Mouse (Mus musculus) common myeloid progenitor, adult 5-6 weeks (primary cell): ENCODE measurements at regions not wholly inside any gene's neighbourhood (a gene's known extent, or its start where the extent isn't known, plus 50 kb on each side); places are given as distances from the start of the nearest gene placed in this dataset.

Source experiments
- ATAC-seq: replicated peaks from 2 replicates; pipeline ENCODE4 v1.8.0; 2016; ENCODE audit warnings: low read depth, mild to moderate bottlenecking, moderate TSS enrichment, inconsistent platforms; ENCODE audit not compliant: poor library complexity, severe bottlenecking

DNA sequence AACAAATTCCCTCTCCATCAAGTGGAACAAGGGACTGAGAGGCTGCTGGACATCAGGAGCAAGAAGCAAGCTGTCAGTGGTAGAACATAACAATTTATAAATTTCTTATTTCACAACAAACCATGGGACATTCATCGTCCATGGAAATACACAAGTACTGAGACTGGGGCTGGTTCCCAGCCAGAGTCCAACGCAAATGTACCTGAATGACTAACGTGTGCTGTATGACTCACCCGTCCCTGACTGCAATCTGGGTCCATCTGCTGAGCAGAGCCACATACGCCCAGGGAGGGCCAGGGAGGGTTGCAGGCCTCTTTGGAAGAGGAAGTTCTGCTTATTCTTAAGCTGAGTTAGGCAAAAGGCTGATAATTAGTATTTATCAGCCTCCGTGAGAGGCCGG, 320.1 kb upstream of the Pappa start:
- ATAC-seq: no peak

DNA sequence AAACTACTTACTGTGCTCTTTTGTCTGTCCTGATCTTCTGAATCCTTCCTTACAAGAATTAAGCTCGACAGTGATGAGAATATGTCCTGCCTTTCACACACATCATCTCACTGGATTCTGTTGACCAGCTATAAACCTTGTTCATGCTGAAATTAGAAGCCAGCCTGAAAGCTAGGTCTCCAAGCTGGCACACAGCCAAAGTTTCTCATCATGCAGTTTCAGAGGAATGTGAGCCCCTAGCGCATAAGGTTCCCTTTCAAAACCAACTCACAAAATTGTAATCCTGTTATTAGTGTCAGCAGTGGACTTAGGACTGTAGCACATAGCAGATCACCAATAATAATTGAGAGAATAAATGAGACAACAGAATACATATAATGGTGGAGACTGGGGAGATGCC, 319.0 kb upstream of the Pappa start:
- ATAC-seq: no peak

GRCm38 (mm10) chr4:64807148-64807547, 316.8 kb upstream of the Pappa start:
- no peak for ATAC-seq

- no peak for ATAC-seq
Observed at GRCm38 (mm10) chr4:64811974-64812373, 312.0 kb upstream of the Pappa start.

GRCm38 (mm10) chr4:64812812-64813211, 311.2 kb upstream of the Pappa start:
- no peak for ATAC-seq

DNA sequence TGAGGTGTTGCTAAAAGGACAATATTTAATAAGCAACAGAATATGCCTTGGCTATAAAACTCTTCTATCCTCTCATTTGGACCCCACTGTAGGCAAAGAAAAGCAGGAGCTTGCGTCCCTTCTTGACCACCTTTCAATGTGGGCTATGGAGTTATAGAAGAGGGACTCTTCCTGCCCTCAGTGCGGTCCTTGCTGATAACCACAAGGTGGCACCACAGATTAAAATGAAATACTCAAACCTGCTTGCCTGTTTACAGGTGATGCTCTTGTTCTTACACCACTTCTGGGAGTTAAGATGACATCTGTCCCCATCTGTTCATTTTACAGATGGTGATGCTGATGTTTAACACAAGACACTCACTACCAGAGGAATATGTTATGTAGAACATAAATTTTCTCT, 291.1 kb upstream of the Pappa start:
- ATAC-seq: no peak

DNA sequence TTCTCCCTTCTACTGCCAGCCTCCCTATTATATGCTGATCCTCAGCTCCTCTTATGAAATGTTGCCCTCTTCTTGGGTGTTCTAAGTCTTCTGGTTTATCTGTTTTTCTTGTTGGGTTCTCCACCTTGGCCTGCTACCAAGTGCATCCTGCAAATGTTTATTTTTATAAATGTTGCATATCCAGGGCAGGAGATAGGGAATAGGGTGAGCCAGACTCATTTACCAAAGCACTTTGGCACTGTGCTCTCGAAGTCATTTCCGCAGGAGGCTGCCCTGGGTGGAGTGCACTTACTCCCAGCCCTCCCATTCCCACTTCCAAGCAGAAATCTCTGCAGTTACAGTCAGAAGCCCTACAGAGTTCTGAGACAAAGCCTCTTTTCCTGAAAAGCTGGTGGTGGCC, 249.5 kb upstream of the Pappa start:
- ATAC-seq: no peak

- ATAC-seq: no peak
Observed at GRCm38 (mm10) chr4:64876924-64877323, 247.1 kb upstream of the Pappa start.

- ATAC-seq: no peak
Observed at GRCm38 (mm10) chr4:64897935-64898334, 226.0 kb upstream of the Pappa start.

DNA sequence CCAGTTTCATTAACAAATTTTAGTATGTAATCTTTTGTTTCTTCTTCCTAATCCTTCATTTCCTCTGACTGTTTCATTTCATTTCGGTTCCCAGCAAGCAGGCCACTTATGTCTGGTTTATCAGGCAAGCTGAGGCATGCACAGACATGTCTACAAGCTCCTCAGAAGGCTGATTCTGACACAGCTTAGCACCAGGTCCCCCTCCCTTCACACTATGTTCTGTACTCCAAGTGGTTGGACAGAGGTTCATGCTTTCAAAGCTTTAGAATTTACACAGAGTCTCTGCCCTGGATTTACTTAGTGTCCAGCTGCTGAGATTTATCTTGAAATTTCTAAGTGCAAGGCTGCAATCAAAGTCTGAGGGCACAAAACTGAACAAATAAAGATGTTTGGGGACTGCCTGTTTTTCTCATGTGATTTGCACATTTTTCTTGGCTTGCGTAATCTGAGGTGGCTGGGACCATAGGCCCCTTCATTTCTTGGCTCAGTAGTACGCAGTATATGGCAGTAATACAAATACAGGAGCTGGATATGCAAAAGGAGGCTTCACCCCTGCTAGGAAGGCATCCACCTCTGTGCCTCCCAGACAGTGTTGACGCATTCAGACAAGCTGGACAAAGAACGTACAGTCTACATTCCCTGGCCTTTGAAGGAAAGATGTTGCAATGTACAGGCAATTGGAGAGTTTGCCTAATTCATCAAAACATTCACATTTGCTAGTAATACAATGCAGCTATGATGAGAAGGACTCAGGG, 222.7 kb upstream of the Pappa start:
- ATAC-seq: no peak

GRCm38 (mm10) chr4:64923751-64924150, 200.2 kb upstream of the Pappa start:
- ATAC-seq: no peak

DNA sequence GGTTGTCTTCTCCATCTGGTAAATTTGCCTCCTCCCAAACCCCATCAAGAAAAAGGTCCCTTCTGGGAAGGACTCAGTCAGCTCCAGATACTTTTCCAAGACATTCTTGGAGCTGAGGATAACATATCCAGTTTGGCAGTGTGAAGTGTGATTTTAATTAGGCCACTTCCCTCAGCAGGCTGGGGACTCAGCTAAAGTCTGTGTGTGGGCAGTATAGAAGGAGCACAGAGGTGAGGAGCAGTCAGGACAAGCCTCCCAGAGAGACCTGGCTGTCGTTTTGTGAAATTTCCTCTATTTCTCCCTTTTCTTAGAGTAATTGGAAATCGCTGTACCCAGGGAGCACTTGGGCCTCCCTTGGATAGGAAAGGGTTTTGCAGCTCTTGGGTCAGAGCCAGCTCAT, 195.4 kb upstream of the Pappa start:
- ATAC-seq: no peak

DNA sequence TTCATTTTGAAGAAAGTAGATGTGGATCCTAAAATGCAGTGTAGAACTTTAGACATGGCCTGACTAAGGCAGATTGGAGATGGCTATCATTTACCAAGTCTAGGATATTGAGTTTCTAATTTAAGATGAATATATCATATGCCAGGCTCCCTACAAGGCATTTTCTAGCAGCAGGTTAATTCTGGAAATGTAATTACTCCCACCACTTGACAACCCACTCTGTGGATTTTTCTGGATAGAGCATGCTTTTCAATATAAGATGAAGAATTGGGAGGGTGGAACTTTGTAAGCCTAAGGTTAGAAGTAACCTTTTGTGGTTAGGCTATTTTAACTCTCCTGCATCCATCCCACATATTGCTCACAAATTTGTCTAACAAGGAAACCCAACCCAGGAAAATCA, 178.4 kb upstream of the Pappa start:
- ATAC-seq: no peak

- no peak for ATAC-seq
Observed at GRCm38 (mm10) chr4:64952651-64953050, 171.3 kb upstream of the Pappa start.

- no peak for ATAC-seq
Observed at GRCm38 (mm10) chr4:64958843-64959242, 165.1 kb upstream of the Pappa start.

GRCm38 (mm10) chr4:64961796-64962195, 162.2 kb upstream of the Pappa start:
- no peak for ATAC-seq
